Mouse (Mus musculus) urinary bladder, postnatal 36 days (tissue): ENCODE data around the gene Camkk1.

Experiments
- DNase-seq, 2 experiments: peaks; one replicate each; pipeline ENCODE4 v3.0.0; 2022; ENCODE audit warnings: low spot score in 2 of 2, mixed read lengths in 1 of 2

The Camkk1 gene

DNA sequence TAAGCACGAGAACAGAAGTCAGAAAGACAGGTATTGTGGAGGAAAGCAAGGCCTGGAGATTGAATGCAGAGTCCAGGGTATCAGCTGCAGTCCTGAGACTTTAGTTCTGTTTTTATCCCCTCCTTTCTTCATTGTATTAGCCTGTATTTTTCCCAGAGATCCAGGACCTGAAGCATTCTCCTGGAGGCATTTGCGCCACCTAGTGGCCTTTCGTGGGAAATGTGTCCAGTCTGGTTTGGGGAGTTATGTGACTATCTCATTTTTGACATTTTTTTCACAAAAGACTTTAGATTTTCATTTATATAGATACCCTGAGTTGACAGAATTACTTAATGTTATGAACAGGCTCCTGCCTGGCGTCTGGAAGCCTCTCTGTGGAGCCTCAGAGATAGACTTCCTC, 30.5 kb downstream of the Camkk1 start:
- peak; percentile 60 to 70 for DNase-seq

DNA sequence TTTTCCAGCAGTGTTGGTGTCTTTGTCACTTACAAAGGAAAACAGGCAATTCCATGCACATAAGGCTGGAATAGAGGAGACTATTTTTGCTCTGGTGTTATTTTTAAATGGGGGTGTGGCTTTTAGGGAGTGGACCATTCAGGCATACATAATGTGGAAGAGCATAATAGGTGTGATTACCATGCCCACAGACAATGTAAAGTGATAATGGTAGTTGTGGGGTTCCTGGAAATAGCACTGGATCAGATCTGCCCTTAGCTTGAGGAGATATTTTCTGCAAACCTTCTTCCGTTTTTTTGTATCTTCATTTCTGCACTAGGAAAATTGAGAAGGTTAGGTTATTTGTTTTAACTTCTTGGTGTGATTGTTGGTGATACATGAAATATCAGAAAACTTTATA, 34.0 kb downstream of the Camkk1 start:
- DNase-seq: no peak

DNA sequence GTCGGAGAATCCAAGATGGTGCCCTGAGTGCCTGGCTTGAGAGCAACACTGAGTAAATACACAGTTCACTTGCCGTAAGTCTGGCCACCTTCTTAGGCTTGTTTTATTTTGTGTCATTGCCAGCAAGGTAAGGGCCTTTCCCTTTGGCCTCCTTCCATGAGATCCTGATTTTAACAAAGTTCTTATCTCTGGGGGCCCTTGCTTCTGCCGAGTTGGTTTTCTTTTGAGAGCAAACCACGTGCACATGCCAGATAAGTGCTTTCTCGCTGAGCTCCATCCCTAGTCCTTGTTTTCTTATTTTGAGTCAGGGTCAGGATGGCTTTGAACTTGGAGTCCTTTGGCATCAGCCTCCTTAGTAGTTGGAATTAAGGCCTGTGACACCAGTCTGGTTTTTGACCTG, 38.9 kb downstream of the Camkk1 start:
- no peak for DNase-seq

DNA sequence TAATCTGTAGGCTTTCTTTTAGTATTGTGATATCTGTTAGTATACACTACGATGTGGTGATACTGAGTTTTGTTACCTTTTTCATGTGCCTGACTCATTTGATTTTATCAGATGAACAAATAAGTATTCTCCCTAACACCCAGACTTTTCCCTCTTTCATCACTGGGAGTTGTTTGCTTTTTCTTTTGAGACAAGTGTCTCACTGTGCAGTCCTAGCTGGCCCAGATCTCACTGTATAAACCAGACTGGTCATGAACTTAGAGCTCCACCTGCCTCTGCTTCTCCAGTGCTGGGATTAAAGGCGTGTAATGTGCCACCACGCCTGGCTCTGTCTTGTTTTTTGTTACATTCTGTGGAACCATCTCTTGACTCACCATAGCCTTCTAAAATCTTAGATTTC, 40.8 kb downstream of the Camkk1 start:
- DNase-seq: no peak

DNA sequence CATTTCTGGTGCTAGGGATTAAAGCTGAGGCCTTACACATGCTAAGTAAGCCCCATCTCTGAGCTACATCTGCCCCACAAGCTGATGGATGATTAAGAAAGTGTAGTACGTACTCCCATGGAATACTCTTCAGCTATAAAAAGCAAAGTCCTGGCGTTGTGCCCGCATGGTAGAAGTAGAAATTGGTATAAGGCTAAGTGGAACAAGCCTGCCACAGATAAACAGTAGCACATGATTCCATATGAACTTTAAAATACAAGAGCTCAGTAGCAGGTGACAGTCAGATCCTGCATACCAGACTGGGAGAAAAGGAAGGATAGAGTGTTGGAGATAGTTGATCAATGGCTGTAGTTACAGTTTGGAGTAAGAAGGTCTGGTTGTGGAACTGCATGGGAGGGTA, 42.6 kb downstream of the Camkk1 start:
- no peak for DNase-seq

DNA sequence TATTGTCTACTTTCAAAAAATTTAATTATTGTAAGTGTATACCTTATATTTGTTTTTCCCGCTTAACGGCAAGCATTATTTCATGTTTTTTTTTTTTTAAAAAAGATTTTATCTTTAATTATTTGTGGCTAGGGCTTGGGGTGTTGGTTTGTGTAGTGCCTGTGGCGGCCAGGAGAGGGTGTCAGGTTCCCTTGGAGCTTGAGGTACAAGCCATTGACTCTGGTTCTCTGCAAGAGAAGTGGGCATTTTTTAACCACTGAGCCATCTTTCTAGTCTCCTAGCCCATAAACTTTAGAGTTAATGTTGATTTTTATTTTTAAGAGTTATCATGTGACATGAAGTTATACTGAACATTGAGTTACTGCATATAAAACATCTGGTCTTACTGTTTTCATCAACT, 53.0 kb downstream of the Camkk1 start:
- no peak for DNase-seq

DNA sequence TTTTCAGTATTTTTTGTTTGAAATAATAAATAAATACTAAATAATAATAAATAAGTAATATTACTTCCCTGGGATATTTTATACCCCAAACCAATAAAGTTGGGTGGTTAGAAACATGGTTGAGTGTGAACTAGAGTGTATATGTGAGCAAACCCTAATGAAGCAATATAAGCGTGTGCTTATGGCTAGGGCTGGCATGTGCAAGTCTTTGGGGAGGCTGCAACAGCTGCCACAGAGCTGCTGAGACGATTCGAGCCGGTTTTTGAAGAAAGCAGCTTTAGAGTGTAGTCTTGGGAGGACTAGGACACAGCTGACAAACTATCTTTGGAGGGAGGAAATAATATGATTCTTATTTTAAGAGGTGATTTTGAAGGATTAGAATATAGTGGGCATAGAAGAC, 57.5 kb downstream of the Camkk1 start:
- DNase-seq: no peak

DNA sequence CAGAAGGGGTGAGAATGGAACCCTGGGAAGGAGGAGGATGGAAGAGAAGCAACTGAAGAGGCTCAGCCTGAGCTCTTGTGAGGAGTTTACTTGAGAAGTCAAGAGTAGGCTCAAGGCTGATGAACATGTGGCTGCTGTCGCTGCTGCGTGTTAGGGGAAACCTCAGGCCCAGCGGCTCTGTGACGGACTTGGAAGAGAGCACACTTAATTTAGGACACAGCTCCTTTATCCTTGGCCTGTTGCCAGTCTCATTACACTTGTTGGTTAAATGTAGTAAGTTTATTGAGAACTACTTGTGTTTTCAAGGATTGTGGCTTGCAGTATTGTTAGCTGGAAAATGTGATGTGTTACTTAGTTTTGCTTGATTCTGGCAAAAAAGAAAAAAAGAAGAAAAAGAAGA, 57.9 kb downstream of the Camkk1 start:
- no peak for DNase-seq

DNA sequence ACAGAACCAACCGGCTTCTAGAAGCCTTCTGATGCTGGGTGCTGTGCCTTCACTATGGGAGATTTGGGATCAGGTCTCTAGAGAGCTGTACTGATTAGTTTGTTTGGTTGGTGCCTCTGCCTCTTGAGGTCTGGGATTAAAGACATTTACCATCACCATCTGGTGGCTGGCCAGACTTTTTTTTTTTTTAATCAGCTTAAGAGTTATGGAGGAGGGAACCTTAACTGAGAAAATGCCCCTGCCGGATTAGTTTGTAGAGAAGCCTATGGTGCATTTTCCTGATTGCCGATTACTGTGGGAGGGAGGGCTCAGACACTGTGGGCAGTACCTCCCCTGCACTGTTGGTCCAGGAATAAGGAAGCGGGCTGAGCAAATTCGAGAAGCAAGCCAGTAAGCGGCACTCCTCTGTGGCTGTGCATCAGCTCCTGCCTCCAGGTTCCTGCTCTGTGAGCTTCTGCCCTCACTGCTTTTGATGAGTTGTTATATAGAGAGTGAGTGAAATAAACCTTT, 58.5 kb downstream of the Camkk1 start:
- DNase-seq: no peak

DNA sequence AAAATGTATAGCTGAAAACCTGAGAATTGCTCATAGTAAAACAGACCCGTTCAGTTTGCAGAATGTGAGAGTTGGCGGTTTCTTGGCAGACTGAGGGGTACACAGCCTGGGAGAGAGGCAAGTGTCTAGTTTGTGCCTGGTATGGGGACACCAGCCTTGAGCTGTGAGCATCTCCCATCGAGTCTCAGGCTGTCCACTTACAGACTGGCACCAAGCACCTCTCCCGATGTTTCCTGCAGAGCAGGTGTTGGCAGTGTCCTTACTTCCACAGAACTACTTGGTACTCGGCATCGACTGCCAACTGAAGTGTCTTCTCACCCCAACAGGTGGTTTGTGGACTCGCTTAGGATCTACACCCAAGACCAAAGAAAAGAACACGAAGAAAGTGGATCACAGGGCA, 59.8 kb downstream of the Camkk1 start:
- DNase-seq: no peak

DNA sequence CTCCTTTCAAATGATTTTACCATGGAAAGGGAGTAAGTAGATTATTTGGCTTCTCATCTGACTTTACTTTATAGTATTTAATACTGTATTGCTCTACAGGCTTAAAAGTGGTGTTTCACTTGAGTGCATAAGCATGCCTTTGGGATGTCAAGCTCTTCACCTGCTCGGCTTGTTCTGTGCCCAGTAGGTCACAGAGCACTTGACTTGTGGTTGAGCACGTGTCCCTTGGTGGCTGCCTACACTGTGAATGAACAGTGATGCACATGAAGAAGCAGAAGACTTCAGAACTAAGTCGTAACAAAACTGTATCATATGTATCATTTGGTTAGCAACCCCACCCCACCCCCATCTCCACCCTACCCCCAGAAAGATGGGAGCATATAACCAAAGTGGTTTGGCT, 61.5 kb downstream of the Camkk1 start:
- no peak for DNase-seq

DNA sequence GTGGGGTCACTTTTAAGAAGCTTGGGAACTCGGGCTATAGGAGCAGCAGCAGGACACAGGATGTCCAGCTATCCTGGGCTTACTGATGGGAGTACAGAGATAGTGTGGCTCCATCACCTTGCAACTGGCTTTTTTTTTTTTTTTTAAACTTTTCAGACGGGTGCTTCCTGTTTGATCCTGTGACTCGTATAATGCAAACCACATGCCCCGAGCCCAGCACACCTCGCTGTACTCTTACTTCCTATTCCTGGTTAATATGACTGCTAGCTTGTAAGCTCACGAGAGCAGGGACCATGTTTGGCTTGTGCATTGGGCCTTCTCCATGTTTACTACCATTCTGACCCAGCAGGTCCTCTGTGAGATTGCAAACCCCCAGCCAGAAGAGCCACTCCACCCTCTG, 65.5 kb downstream of the Camkk1 start:
- no peak for DNase-seq

DNA sequence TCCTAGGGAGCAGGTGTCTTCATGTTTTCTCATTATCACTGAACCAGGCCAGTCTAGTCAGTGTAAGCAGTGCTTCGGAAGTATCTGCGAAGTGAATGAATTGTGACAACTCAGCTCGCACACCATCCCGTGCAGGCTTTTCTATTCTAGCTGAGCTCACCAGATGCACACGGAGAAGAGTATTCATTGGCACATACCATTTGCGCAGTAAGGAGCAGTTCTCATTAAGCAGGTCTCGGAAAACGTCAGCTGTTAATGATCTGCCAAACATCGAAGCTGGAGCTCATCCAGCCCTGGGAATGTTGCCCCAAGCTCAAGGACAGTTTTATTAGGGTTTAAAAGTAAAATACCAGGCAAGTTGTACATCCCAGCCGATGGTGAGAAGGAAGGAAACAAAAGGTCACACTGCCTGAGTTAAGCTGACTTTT, 66.0 kb downstream of the Camkk1 start:
- no peak for DNase-seq

DNA sequence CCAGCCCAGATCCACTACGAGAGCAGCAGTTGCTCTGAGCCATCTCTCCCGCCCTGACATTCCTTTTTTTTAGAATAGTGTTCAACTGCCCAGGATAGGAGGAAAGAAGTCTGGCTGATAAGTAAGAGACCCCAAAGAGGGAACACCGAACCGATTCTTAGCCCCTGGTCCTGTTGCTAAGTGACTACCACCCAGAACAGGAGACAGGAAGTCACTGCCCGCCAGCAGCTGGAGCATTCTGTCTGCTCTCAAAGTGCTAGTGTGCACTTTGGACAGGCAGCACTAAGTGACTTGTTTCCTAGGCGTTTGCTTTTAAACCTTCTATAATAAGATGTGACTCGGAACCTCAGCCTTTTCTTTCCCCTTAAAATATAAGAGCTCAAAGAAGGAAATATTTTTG, 66.6 kb downstream of the Camkk1 start:
- no peak for DNase-seq

DNA sequence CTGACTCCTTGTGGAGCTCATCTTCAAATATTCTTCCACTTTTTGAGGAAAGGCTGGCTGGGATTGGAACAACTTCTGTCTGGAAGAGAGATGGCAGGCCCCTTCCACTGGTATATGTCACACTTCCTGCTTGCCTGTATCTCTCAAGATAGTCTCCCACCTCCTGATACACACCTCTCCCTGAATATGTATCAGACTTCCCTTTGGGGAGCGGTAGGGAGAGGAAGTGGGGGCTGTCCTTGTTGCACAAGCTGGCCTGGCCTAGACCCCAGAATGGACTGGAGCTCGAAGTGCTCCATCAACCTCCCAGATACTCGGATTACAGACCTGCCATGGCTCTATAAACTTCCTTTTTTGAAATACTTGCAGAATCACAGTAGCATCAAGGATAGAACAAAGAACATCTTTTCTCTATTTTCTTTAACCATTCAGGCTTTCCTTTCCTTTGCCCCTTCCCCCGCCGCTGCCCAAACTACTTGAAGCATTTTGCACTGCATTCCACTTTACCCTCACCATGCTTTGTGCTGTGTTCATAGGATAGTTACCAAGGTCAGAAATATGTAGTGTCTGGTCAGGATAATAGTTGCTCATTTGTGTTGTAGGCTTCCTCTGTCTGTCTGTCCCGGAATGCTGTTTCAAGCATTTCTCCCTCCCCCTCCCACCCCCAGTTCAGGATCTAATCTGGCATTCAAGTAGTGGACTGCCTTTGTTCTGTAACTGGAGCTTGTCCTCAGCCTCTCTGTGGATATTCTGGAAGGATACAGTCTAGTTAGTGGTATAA, 69.1 kb downstream of the Camkk1 start:
- DNase-seq: no peak

DNA sequence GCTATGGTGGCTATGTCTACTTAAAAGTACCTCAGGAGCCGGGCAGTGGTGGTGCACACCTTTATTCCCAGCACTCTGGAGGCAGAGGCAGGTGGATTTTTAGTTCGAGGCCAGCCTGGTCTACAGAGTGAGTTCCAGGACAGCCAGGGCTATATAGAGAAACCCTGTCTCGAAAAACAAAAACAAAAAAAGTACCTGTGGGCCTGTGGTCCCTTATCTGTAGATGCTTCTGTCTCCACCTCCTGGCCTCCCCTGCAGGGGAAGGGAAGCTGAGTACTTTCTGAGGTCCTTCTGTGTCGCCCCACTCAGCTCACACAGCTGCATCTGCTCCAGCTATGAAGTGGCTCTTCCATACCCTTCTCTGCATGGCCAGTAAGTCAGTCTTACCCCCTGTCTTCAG, 71.5 kb downstream of the Camkk1 start, which contains the start of gene Itgae:
Gene Itgae, plus strand, starts transcription at position 301 of the 400 bp plus-strand sequence.
- DNase-seq: no peak

DNA sequence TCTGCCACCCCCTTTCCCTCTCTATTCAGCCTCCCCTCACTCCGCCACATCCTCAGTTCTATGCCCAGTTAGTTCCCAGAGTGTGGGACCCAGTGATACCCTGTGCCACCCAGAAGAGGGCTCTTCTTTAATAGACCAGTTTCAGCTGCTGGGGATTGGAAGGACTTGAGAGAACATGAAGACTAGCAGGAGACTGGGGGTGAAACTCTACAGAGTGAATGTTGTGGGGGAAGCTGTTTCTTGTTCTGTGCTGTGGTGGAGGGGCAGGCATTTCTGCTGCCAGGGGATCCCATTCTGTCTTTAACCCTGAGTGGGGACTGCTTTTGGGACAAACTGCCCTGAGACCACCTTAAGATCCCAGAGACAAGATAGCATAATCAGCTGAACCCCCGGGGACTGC, 72.0 kb downstream of the Camkk1 start:
- no peak for DNase-seq
